ENCODE assay signal across 27 mouse cellular contexts in genomic region chr12:116539305-116539704, GRCm38 (mm10). TPM values are rescaled to one million over a fixed set of nuclear protein-coding genes. Genes with fewer than 3 reads are reported as not detected.
"Had no signal": no experiment of that assay in that cellular context is flagged by ENCODE, and none has a peak within 500 bp of the region (broad histone marks: within the 10 kb centered on the region; RNA-seq: fewer than 3 reads in every experiment).

No protein-coding gene starts in this region.

- H3K4me2 ChIP-seq: heart, embryonic 11.5 days; heart, embryonic 13.5 days; heart, embryonic 15.5 days; hindbrain, embryonic 13.5 days; hindbrain, embryonic 15.5 days; kidney, embryonic 15.5 days; limb, embryonic 12.5 days; liver, embryonic 12.5 days had no signal

- H3K4me3 ChIP-seq: heart, adult 2 months; heart, embryonic 13.5 days; heart, embryonic 15.5 days; hindbrain, embryonic 13.5 days; hindbrain, embryonic 15.5 days; kidney, embryonic 15.5 days; layer of hippocampus, adult 2 months; left cerebral cortex, adult 2 months; limb, embryonic 10.5 days; limb, embryonic 12.5 days; liver, embryonic 12.5 days had no signal

- H3K9me3 ChIP-seq: heart, embryonic 13.5 days; heart, embryonic 15.5 days; hindbrain, embryonic 13.5 days; hindbrain, embryonic 15.5 days; kidney, embryonic 15.5 days; limb, embryonic 10.5 days; limb, embryonic 12.5 days; liver, embryonic 12.5 days had no signal

- H3K27ac ChIP-seq: heart, adult 2 months; heart, embryonic 13.5 days; heart, embryonic 15.5 days; hindbrain, embryonic 13.5 days; hindbrain, embryonic 15.5 days; hindbrain, postnatal 0 days; kidney, embryonic 15.5 days; kidney, postnatal 0 days; layer of hippocampus, adult 2 months; left cerebral cortex, adult 2 months; limb, embryonic 10.5 days; limb, embryonic 12.5 days; liver, embryonic 12.5 days; liver, embryonic 14.5 days had no signal

- H3K27me3 ChIP-seq: heart, embryonic 13.5 days; heart, embryonic 15.5 days; hindbrain, embryonic 13.5 days; hindbrain, embryonic 15.5 days; kidney, embryonic 15.5 days; limb, embryonic 12.5 days; liver, embryonic 12.5 days had no signal

- H3K36me3 ChIP-seq: heart, embryonic 13.5 days; heart, embryonic 15.5 days; hindbrain, embryonic 13.5 days; hindbrain, embryonic 15.5 days; kidney, embryonic 15.5 days; limb, embryonic 10.5 days; limb, embryonic 12.5 days; liver, embryonic 12.5 days had no signal

- H3K4me1 ChIP-seq: heart, embryonic 13.5 days; heart, embryonic 15.5 days; hindbrain, embryonic 13.5 days; hindbrain, embryonic 15.5 days; kidney, embryonic 15.5 days; limb, embryonic 10.5 days; limb, embryonic 12.5 days; liver, embryonic 12.5 days had no signal

- DNase-seq: gastrocnemius, postnatal 14 days; gastrocnemius, postnatal 36 days; heart, adult 2 months; heart, postnatal 14 days; heart, postnatal 36 days; kidney, adult 11 months; kidney, adult 2 months; kidney, adult 9 months; kidney, postnatal 36 days had no signal

- H3K9ac ChIP-seq: heart, embryonic 13.5 days; heart, embryonic 15.5 days; hindbrain, embryonic 13.5 days; hindbrain, embryonic 15.5 days; kidney, embryonic 15.5 days; limb, embryonic 12.5 days; liver, embryonic 12.5 days; liver, embryonic 14.5 days had no signal

RNA-seq across cellular contexts. Expression of gene Ptprn2, which starts 53.8 kb away (rescaled TPM):
- total RNA-seq: gastrocnemius, adult 18-20 months; gastrocnemius, postnatal 14 days; gastrocnemius, postnatal 36 days; hematopoietic stem cell, adult 5-6 weeks; liver, adult 2 months had no signal
- polyA plus RNA-seq: heart, embryonic 11.5 days; heart, postnatal 0 days; liver, embryonic 12.5 days had no signal
